Mouse (Mus musculus) MEL-GATA-1-ER (cell line): ENCODE measurements at regions not wholly inside any gene's neighbourhood (a gene's known extent, or its start where the extent isn't known, plus 50 kb on each side); places are given as distances from the start of the nearest gene placed in this dataset.
"Not testable (repeated sequence)": the region's sequence is repeated elsewhere in the genome, so short reads cannot be mapped to it uniquely, and the experiment has no call there.

Experiments used
- DNase-seq: peaks from one replicate; pipeline ENCODE4 v3.0.0-alpha.2; 2012; ENCODE audit warnings: low read depth; ENCODE audit errors: extremely low read depth

- DNase-seq = no peak
Measured at GRCm38 (mm10) chr4:28064935-28065334, 748.0 kb upstream of the Epha7 start.

- DNase-seq = no peak
Measured at GRCm38 (mm10) chr4:28065828-28066227, 747.1 kb upstream of the Epha7 start.

GRCm38 (mm10) chr4:28079030-28079429 is 733.9 kb upstream of the Epha7 start:
- DNase-seq = no peak

GRCm38 (mm10) chr4:28092854-28093253 is 720.1 kb upstream of the Epha7 start:
- no peak for DNase-seq

GRCm38 (mm10) chr4:28143165-28143564 is 669.8 kb upstream of the Epha7 start:
- DNase-seq = no peak

- DNase-seq = no peak
Measured at GRCm38 (mm10) chr4:28155116-28155515, 657.8 kb upstream of the Epha7 start.

GRCm38 (mm10) chr4:28176771-28177170 is 636.2 kb upstream of the Epha7 start:
- DNase-seq = peak; percentile 54

- DNase-seq = no peak
Measured at GRCm38 (mm10) chr4:28190861-28191260, 622.1 kb upstream of the Epha7 start.

- no peak for DNase-seq
Measured at GRCm38 (mm10) chr4:28227594-28228208, 585.2 kb upstream of the Epha7 start.

GRCm38 (mm10) chr4:28235516-28235915 is 577.4 kb upstream of the Epha7 start:
- not testable (repeated sequence) for DNase-seq

- DNase-seq = no peak
Measured at GRCm38 (mm10) chr4:28242272-28242671, 570.7 kb upstream of the Epha7 start.
